Mouse (Mus musculus) C2C12 (cell line): ENCODE data around the gene Aadacl3.

Experiments
- CEBPB ChIP-seq: IDR thresholded peaks from one replicate; pipeline ENCODE4 v1.6.1; 2011; ENCODE audit warnings: low read depth, mild to moderate bottlenecking, control low read depth, moderate library complexity
- CTCF ChIP-seq: IDR thresholded peaks from one replicate; pipeline ENCODE4 v1.5.1; 2011; ENCODE audit not compliant: control insufficient read depth, insufficient read depth, insufficient read length

DNA sequence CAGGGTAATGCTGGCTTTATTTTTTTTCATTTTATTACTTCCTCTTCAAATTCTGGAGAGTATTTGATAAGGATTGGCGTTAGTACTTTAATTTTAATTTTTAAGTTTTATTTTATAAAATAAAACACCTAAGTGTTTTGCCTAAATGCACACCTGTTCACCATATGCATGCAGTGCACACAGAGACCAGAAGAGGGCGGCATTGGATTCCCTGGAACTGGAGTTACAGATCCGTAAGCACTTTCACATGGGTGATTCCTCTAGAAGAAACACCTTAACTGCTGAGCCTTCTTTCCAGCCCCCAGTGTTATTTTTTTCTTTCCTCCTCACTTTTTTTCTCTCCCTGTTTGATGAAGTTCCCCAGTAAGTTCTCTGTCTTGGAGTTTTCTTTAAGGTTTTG, 34.7 kb downstream of the Aadacl3 start:
- TF ChIP-seq CTCF (no peak), CEBPB (no peak)
